Mouse (Mus musculus): ENCODE measurements around the gene Bfsp2.
"Not testable (repeated sequence)": the region's sequence is repeated elsewhere in the genome, so short reads cannot be mapped to it uniquely, and the experiment has no call there.

Bfsp2 gene

DNA sequence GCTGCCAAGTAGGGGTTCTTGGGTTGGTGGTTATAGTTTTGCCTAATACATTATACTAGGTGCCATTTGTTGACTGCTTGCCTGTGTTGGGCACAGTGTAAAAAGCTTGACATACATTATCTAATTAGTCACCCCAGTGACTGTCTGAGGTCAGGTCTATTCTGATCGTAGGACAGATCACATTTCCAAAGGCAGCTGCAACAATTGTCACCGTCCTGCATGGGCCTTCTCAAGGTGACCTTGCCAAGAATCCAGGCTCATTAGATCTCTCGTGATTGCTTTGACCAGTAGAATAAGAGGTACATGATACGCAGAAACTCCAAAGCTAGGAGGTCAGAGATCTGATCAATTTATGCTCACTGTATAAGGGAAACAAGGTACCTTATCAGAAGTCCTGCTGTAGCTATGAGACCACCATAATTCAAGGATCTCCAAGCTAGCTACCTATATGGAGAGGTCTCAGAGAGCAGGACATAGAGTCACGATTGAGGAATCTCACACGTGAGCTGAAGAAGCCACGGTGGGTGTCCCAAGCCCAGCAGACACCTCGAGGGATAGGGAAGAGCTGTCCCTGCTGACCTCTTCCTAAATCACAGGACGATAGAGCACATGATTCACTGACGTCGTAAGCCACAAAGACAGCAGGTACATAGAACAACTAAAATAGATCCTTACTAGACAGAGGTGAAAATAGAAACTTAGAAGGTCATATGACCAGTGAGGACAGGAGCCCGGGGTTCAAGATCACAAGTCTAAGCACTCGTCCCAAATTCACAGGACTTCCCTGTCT is 49.6 kb downstream of the Bfsp2 start:
- in situ Hi-C loops (cut with MboI, MseI): no loop called here

DNA sequence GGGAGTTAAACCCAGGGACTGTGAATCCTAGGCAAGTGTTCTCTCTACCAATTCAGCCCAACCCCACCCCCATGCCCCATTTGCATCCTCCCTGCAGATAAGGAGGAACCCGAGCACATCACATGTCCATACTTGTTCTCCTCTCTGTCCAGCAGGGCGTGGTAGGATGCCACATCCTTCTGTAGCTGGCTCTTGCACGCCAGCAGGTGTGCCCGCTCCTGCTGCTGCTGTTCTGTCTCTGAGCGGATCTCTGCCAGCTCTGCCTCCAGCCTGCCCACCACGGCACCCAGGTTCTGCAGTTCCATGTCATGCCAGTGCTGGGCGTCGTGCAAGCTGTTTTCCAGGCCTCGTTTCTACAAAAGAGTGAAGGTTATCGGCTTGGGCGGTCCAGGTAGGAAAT is 53.8 kb downstream of the Bfsp2 start:
- in situ Hi-C loops (cut with MboI, MseI): no loop called here

- in situ Hi-C loops (cut with MboI, MseI): no loop called here
Observed at GRCm38 (mm10) chr9:103424869-103425268, 55.4 kb downstream of the Bfsp2 start.

DNA sequence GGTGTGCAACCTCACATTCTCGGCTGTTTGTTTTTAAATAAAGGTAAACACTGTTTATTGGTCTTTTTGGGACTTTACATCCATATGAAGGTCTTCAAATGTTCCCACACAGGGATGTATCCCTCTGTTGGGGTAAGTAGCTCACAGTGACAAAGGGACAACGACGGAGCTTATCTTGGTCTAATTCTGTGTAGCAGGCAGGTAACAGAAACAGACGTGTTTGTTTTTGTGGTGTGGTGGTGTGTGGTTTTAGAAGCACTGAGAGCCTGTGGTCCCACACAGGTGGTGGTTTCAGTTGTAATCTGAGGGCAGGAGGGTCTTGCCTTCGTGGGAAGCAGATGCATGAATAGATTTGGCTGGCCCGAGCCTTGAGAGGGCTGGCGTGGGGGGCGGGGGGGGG is 56.3 kb downstream of the Bfsp2 start:
- in situ Hi-C loops (cut with MboI, MseI): no loop called here

GRCm38 (mm10) chr9:103423384-103423783 is 56.8 kb downstream of the Bfsp2 start:
- in situ Hi-C loops (cut with MboI, MseI): no loop called here

DNA sequence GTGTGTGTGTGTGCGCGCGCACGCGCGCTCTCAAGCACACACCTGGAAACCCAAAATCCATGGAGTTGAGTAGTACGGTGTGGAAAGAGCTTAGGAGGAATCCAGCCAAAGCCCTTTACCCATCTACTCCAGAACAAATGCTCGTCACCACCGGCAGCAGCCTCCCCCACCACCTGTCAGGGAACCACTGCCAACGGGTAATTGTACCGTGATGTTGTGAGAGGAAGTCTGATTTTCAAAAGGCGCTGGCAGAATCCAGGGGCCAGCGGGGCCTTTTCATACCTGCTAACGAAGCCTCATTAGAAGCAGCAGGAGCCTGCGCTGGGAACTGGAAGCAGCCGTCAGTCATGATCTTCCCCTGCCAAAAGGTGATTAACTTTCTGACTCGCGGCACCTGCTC is 57.4 kb downstream of the Bfsp2 start:
- in situ Hi-C loops (cut with MboI, MseI): no loop called here

DNA sequence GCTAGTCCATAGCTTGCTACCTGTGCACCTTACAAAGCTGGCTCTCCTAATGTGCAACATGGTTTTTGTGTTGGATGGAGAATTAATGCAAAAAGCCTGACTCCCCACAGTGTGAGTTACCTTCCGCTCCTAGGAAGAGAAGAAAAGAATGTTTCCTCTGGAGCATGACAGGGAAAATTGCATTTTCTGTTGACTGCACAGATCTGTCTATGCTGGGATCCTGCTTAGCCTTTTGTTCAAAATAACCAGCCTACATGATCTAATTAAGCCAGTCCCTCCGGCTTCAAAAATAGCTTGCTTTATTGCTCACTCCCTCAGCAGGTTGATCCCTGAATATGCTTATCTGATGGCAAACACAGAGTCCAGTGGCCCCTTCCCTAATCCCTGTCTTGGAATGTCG is 59.4 kb downstream of the Bfsp2 start:
- in situ Hi-C loops (cut with MboI, MseI): no loop called here

DNA sequence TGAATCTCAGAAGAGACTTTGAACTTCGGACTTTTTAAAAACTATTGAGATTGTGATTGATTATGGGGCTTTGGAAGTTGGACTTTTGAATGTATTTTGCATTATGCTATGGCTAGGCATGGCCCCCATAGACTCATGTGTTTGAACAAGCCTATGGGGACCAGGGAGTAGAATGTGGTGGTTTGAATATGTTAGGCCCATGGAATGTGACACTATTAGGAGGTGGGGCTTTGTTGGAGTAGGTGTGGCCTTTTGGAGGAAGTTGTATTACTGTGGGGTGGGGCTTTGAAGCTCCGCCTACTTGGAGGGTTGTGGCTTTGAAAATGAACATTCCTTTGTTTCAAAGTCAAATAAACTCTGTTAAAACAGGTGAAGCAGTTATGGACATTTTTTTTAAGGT is 61.4 kb downstream of the Bfsp2 start:
- in situ Hi-C loops (cut with MboI, MseI): no loop called here

- in situ Hi-C loops (cut with MboI, MseI): not testable (repeated sequence)
Observed at GRCm38 (mm10) chr9:103418267-103418666, 62.0 kb downstream of the Bfsp2 start.

DNA sequence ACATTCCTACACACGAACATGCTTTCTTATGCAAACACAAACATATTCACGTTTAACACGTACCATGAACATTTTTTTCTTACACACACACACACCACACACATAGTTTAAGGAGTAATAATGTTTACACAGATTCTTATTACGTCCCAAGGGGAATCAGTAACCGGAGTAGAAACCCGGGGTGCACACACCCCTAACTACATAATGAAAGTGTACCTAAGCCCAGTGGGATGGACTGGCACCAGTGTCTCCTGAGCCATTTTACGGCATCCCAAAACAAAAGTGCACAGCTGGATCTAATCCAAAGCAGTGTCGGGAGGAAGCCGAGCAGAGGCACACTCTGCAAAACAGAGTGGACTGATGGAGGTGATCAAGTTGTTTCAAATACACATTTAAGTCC is 66.8 kb downstream of the Bfsp2 start:
- in situ Hi-C loops (cut with MboI, MseI): no loop called here

DNA sequence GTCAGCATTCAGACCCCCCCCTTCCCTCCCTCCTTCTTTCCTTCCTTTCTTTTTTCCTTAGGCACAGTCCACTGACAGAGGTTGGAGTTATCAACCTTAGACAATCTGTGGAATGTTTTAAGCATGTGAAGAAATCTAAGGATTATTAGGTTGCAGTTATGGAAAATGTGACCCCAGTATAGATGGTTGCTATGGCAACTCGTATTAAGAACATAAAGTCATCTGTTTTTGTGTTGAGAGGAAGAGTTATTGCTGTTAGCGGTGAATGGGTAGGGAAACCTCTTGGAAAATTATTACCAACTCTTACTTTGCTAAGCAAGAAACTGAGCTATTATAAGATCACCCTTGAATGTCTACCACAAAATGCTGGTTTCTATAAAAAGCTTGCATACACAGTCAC is 71.1 kb downstream of the Bfsp2 start:
- in situ Hi-C loops (cut with MboI, MseI): no loop called here

- in situ Hi-C loops (cut with MboI, MseI): no loop called here
Observed at GRCm38 (mm10) chr9:103408136-103408777, 72.0 kb downstream of the Bfsp2 start.

GRCm38 (mm10) chr9:103403331-103403973 is 76.8 kb downstream of the Bfsp2 start:
- in situ Hi-C loops (cut with MboI, MseI): no loop called here

GRCm38 (mm10) chr9:103398509-103399157 is 81.6 kb downstream of the Bfsp2 start:
- in situ Hi-C loops (cut with MboI, MseI): no loop called here

- in situ Hi-C loops (cut with MboI, MseI): no loop called here
Observed at GRCm38 (mm10) chr9:103393256-103393655, 87.0 kb downstream of the Bfsp2 start.

DNA sequence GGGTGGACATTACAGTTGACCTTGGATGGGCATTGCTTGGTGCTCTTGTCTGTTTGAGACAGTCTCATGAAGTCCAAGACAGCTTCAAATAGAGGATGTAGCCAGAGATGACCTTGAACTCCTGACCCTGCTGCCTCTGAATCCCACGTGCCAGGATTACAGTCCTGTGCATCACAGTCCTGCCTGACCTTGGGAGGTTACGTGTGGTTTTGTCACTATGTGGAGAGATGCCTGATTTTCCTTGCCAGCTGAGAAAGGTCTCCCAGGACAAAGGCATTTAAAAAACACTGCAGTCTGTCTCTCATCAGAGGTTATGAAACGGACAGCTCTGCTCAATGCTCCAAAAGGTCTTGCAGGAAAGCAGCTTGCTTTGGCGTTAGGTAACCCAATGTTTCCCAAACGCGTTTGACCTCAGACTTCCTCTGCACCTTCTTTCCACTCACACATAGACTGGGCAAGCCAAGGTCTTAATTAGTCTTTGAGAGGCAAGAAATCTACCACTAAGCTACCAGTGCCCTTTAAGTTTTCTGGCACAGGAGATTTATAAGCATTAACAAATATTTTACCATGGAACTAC is 88.3 kb downstream of the Bfsp2 start:
- in situ Hi-C loops (cut with MboI, MseI): no loop called here

- in situ Hi-C loops (cut with MboI, MseI): no loop called here
Observed at GRCm38 (mm10) chr9:103389261-103389660, 91.0 kb downstream of the Bfsp2 start.

DNA sequence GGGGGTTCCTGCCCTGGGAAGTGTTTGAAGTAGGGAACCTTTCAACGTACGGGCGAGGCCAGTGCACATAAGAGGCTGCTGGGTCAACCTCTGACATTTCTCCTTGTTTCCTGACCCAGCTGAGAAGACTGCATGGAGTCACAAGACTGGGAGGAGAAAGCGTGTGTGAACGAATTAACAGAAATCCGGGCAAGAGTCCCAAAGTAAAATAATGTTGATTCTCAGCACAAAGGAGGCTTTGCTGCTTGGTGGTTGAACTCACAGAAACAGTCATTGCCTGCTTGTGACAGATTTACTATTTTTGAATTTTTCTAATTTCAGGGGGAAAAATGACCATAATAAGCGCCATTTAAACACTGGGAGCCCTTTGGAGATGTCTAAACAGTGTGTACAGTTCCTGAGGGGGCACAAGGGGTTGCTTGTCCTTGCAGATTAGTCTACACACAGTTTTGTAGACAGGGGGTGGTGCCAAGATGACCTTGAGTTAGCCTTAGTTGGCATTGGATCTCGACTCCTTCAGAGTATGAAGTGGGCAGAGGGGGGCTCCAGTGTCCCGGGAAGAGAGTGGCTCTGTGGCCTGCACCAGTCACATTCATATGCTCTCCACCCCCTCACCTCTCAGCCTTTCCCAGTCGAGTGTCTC is 93.1 kb downstream of the Bfsp2 start:
- in situ Hi-C loops (cut with MboI, MseI): no loop called here

DNA sequence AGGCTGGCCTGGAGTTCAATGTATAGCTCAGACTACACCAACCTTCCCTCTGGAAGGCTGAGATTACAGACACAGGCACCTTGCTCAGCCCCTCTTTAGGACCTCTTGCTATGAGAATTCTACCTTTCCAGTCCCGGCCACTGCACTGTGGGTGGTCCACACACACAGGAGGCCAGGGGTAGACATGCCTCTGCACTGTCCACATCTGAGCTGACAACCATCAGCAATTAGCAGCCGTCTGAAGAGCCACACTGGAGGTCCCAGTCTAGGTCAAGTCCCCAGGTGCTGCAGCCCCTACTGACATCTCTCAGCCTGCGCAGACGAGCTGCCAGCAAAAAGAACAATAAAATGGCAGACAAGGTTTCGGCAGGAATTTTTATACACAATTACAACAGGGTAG is 93.6 kb downstream of the Bfsp2 start:
- in situ Hi-C loops (cut with MboI, MseI): no loop called here

- in situ Hi-C loops (cut with MboI, MseI): no loop called here
Observed at GRCm38 (mm10) chr9:103385600-103385999, 94.6 kb downstream of the Bfsp2 start.

DNA sequence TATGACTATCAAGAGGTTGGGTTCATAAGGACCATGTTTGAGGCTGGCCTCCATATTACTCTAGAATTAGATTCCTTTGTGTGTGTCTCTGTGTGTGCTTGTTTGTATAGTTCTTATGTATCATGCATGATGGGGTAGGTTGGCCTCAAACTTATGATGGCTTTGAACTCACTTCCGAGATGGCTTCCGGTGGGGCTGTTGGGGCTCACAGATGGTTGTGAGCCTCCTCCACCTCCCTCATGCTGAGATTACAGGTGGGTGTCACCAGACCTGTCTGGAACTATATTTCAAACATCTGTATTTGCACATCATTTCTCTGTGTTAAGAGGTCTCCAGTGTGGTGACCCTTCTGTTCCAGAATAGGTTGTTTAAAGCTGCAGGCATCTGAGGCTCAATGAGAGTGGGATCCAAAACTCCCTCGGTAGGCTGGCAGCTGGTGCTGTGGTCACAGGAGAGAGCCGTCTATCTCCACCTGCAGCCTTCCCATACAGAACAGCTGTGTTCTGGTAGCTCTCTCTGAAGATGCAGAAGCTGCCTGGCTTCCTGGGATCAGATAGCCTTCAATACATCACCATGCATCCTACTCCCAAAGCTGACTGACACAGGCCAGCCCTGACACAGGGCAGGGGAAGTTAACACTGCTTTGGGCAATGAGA is 96.0 kb downstream of the Bfsp2 start:
- in situ Hi-C loops (cut with MboI, MseI): no loop called here
